Mouse (Mus musculus): ENCODE results near the gene Phox2a. TPM values are rescaled to one million over a fixed set of nuclear protein-coding genes. Genes with fewer than 3 reads are reported as not detected.

The Phox2a gene
- not detected for total RNA-seq (2023)

GRCm38 (mm10) chr7:101817861-101818401 lies at the start of gene Phox2a:
TSS of gene Phox2a (plus strand) at chr7:101818313.

DNA sequence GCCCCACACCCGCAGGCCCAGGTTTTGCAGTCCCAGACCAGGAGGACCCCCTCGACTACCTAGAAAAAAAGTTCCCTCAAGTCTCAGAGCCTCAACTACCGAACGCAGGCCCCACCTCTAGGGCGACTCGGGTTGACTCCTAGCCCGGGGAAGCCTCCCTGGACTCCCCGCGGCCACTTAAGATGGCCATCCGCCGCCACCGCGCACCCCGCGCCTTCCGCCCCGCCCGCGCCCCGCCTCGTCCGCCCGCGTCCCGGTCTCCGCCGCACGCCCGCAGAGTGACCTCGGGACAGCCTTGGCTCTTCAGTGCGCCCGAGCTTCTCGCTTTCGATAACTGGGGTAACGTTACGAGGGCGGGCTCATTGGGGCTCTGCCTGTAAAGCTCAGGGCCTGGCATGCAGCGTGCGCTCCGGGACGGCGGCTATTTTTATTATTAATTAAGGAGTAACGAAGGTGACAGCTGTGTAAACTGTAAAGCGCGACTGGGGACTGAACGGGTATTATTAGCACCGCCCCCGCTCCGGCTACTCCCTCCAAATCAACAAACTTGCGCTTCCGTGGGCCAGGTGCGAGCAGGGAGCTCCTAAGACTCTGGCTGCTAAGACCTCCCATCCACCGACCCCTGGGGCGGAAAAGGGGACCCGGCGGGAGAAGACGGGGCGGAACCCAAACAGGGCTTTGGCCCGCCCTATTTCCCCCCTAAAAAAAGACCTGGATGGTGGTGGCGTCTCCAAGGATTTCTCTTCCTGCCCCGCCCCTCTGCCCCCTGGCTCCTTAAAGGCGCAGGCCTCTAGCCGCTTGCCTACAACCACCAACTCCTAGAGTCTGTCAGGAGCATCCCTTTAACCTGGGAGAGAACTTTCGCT lies 19.7 kb downstream of the Phox2a start, which contains the start of gene Inppl1:
Gene Inppl1 (minus strand): TSS at position 624 of the 866 bp plus-strand sequence.

GRCm38 (mm10) chr7:101857094-101857493 lies 39.0 kb downstream of the Phox2a start, which contains the start of gene Folr2:
TSS of gene Folr2 (minus strand) at chr7:101857194.

GRCm38 (mm10) chr7:101863415-101863814 lies 45.3 kb downstream of the Phox2a start, which contains the start of gene Anapc15:
TSS of gene Anapc15 (plus strand) at chr7:101863715.

GRCm38 (mm10) chr7:101870629-101871028 lies 52.5 kb downstream of the Phox2a start, which contains the start of gene Folr1:
TSS of gene Folr1 (minus strand) at chr7:101870788.

Other genes starting within 250 kb of the Phox2a start
- gene Art2b, start 232.7 kb upstream of the Phox2a start, total RNA-seq (2023): 10 to 100 TPM; 35.3 to 76.7 TPM
- gene Clpb, start 154.7 kb upstream of the Phox2a start, total RNA-seq (2023): 10 to 100 TPM; 22.3 to 24.7 TPM
- gene Inppl1, start 19.9 kb downstream of the Phox2a start, total RNA-seq (2023): 10 to 100 TPM; 14.6 to 17.7 TPM
- not detected for gene Folr2, start 38.9 kb downstream of the Phox2a start, total RNA-seq (2023)
- gene Anapc15, start 45.4 kb downstream of the Phox2a start, total RNA-seq (2023): 10 to 100 TPM; 36.0 to 56.9 TPM
- not detected for gene Folr1, start 52.5 kb downstream of the Phox2a start, total RNA-seq (2023)
- 10 to 100 TPM; 64.2 to 67.1 TPM for gene Lamtor1, start 87.6 kb downstream of the Phox2a start, total RNA-seq (2023)
- not detected for gene Tomt, start 88.0 kb downstream of the Phox2a start, total RNA-seq (2023)
- gene Lrrc51, start 115.6 kb downstream of the Phox2a start, total RNA-seq (2023): 1 to 10 TPM; 1.5 to 2.1 TPM
- gene Numa1, start 115.8 kb downstream of the Phox2a start, total RNA-seq (2023): 100 to 1,000 TPM; 318 to 347 TPM
- 10 to 100 TPM; 13.5 to 15.8 TPM for gene Il18bp, start 200.4 kb downstream of the Phox2a start, total RNA-seq (2023)
- gene Rnf121, start 247.2 kb downstream of the Phox2a start, total RNA-seq (2023): 10 to 100 TPM; 35.6 to 39.4 TPM
- 10 to 100 TPM; 40.8 to 52.2 TPM for gene Xndc1, start 247.2 kb downstream of the Phox2a start, total RNA-seq (2023)
- 1 to 10 TPM; 7.6 to 7.9 TPM for gene Xntrpc, start 247.4 kb downstream of the Phox2a start, total RNA-seq (2023)